Mouse (Mus musculus) kidney, adult 2 months (tissue): ENCODE results near the gene Zfp655.

Source experiments
- CTCF ChIP-seq: fragments of 200-500 bp; conservative IDR thresholded peaks from 2 replicates; pipeline ENCODE4 v1.5.1; 2011; ENCODE audit warnings: low read depth, mild to moderate bottlenecking, control low read depth, low read length, moderate library complexity, mixed read lengths; ENCODE audit not compliant: insufficient read depth, insufficient read length
- POLR2A ChIP-seq: fragments of 200-500 bp; IDR thresholded peaks from one replicate; pipeline ENCODE4 v1.6.1; 2011; ENCODE audit warnings: low read depth, low read length, control low read depth

DNA sequence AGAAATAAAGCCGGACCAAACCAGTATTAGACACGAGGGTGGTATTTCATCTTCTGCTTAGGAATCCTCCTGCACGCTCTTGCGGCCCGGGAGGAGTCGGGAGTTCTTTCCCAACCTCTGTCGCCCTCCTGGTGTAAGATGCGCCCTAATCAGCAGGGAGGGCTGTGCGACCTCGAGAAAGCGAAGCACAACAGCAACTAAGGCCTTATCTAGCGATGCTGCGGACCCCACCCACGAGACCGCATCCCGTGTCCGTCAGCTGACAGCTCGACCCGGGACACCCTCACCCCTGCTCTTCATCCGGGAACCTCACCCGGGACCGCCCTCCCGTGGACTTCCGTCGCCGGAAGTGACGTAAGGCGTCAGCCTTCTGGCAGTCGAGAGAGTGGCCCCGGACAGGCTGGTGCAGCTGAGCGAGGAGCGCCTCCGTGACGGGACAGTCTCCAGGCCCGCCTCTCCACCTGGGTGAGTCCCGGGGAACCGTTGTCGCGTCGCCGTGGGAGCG, at the start of gene Zfp655:
- TF ChIP-seq POLR2A (peak; percentile 98), CTCF (no peak)
